Mouse (Mus musculus) C2C12 (cell line): ENCODE measurements around the gene Blcap.

ENCODE experiments used
- CEBPB ChIP-seq: IDR thresholded peaks from one replicate; pipeline ENCODE4 v1.6.1; 2011; ENCODE audit warnings: low read depth, mild to moderate bottlenecking, control low read depth, moderate library complexity
- CTCF ChIP-seq: IDR thresholded peaks from one replicate; pipeline ENCODE4 v1.5.1; 2011; ENCODE audit not compliant: control insufficient read depth, insufficient read depth, insufficient read length
- FOSL1 ChIP-seq: IDR thresholded peaks from one replicate; pipeline ENCODE4 v1.8.0; 2011; ENCODE audit warnings: mild to moderate bottlenecking, low read length; ENCODE audit not compliant: poor library complexity, insufficient read depth, severe bottlenecking
- MAX ChIP-seq: IDR thresholded peaks from one replicate; pipeline ENCODE4 v1.6.1; 2011; ENCODE audit warnings: mild to moderate bottlenecking, control low read depth
- MYOD1 ChIP-seq: IDR thresholded peaks from one replicate; pipeline ENCODE4 v1.6.1; 2011; ENCODE audit warnings: low read depth; ENCODE audit not compliant: control insufficient read depth, insufficient read length
- MYOG ChIP-seq: IDR thresholded peaks from one replicate; pipeline ENCODE4 v1.6.1; 2011; ENCODE audit not compliant: control insufficient read depth, insufficient read length; ENCODE audit errors: extremely low read depth
- USF1 ChIP-seq: IDR thresholded peaks from one replicate; pipeline ENCODE4 v1.6.1; 2011; ENCODE audit warnings: low read depth, mild to moderate bottlenecking, control low read depth, moderate library complexity

- TF ChIP-seq CTCF (no peak), MAX (no peak), CEBPB (no peak), USF1 (no peak), MYOG (no peak), MYOD1 (no peak), FOSL1 (no peak)
These were observed 64.3 kb downstream of the Blcap start for GRCm38 (mm10) chr2:157506779-157507178.
